Mouse (Mus musculus): ENCODE data around the gene Wwox. TPM values are rescaled to one million over a fixed set of nuclear protein-coding genes. Genes with fewer than 3 reads are reported as not detected.

Gene Wwox
- polyA plus RNA-seq, 2 experiments = 2.5 to 2.6 TPM

DNA sequence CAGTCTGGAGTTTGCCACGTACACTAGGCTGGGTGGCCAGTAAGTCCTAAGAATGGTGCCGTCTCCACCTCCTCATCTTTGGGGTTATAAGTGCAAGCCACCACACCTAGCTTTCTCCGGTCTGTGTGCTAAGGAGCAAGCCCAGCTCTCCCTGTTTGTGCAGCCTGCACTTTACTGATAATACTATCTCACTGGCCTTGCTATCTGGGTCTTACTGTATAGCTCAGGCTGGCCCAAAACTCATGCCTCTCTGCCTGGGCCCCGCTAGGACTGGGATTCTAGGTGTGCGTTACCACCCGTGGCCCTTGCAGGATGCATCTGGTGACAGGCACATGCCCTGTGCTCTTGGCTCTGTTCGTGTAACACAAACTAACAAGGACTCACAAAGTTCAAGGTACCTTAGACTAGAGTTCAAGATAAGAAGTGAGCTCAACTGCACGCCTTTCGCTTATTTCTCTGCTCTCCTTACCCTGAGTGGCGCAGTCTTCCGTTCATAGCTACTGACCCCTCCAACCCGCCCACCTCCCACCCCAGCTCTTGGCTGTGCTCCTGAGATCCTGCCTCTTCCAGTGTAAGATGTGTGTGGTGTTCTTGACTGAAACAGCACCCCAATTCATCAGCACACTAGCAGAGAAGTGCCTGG is 618.9 kb downstream of the Wwox start:
- Histone ChIP-seq H3K36me3 (replicated peaks; ENCODE audit: control insufficient read depth, insufficient read depth, low read depth) (no peaks in the 10 kb centered on the region), H3K27me3 (ENCODE audit: control insufficient read depth, insufficient read depth, low read length) (no peaks in the 10 kb centered on the region), H3K4me3 (ENCODE audit: insufficient read depth in 1 of 2, low read depth in 2 of 2, low read length in 2 of 2) (no peak overlapping the region), H3K4me1 (replicated peaks; ENCODE audit: control insufficient read depth in 2 of 2, insufficient read depth in 2 of 2, low read length in 1 of 2) (peaks cover 0 to 13% of the 10 kb centered on the region in 2 experiments; a peak in 2 of 4 replicates), H3K9ac (replicated peaks) (no peak overlapping the region), H3K27ac (no peak overlapping the region), H3K4me2 (ENCODE audit: low read depth) (no peak overlapping the region; the same call in 1 of the 2 replicates), H3K9me3 (ENCODE audit: control insufficient read depth, low read length) (no peaks in the 10 kb centered on the region)
- 56% methylated on average over 12 of the region's 12 CpGs for WGBS (ENCODE audit: insufficient replicate concordance)
- TF ChIP-seq EP300 (IDR thresholded peaks at IDR 0.05; ENCODE audit: low read depth) (peak; percentile 31), CTCF (IDR thresholded peaks at IDR 0.05; ENCODE audit: low read depth) (no peak)
- DNase-seq (ENCODE audit: low read depth in 3 of 3, low spot score in 3 of 3) = peak in 2 of 3 experiments; percentile 36 to 38
- ATAC-seq (ENCODE audit: insufficient read depth) = peak; percentile 94

DNA sequence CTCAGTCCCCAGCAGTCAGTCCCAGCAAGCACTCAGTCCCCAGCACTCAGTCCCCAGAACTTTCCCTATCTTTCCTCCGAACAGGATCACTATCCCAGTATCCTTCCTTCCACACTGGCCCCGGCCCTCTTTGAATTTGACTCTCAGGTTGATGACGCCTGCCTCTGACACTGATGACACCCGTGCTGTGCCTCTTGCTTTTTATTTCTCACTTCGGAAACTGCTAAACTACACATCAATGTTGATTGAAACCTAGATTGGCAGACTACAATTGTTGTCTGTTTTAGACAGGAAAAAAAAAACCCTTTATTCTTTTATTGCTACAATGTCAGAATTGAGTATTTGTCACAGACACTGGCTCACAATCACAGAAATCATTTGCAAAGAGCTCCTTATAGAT is 624.2 kb downstream of the Wwox start:
- DNase-seq (ENCODE audit: low read depth in 3 of 3, low spot score in 3 of 3) (no peak), ATAC-seq (ENCODE audit: insufficient read depth) (no peak)
- Histone ChIP-seq H3K27ac (no peak overlapping the region), H3K4me2 (ENCODE audit: low read depth) (no peak overlapping the region), H3K27me3 (ENCODE audit: control insufficient read depth, insufficient read depth, low read length) (no peaks in the 10 kb centered on the region), H3K4me1 (replicated peaks; ENCODE audit: control insufficient read depth in 2 of 2, insufficient read depth in 2 of 2, low read length in 1 of 2) (peaks cover 2 to 11% of the 10 kb centered on the region in 2 experiments; a peak in 2 of 4 replicates), H3K36me3 (replicated peaks; ENCODE audit: control insufficient read depth, insufficient read depth, low read depth) (no peaks in the 10 kb centered on the region), H3K9ac (replicated peaks) (no peak overlapping the region), H3K4me3 (ENCODE audit: insufficient read depth in 1 of 2, low read depth in 2 of 2, low read length in 2 of 2) (no peak overlapping the region), H3K9me3 (ENCODE audit: control insufficient read depth, low read length) (no peaks in the 10 kb centered on the region)
- TF ChIP-seq CTCF (IDR thresholded peaks at IDR 0.05; ENCODE audit: low read depth) (no peak), EP300 (IDR thresholded peaks at IDR 0.05; ENCODE audit: low read depth) (no peak)
- WGBS (ENCODE audit: insufficient replicate concordance) = 57% methylated on average over 5 of the region's 5 CpGs

DNA sequence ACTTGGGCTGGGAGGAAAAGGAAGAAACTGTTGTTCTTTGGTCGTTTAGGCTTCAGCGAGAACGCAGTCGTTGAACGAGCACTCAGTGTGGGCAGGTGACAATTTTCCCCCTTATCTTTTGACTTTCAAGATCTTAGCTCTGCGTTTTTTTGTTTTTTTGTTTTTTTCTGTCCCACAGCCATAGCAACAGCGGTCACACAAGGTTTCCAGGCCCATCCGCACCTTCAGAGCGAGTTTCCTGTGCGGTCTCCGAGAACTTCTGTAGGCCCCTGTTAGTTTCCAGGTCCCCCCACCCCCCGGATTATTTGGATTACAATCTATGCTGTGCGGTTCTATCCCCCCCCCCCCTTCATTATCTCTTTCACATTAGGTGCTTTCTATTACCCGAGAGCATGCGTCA is 625.2 kb downstream of the Wwox start:
- TF ChIP-seq CTCF (IDR thresholded peaks at IDR 0.05; ENCODE audit: low read depth) (no peak), EP300 (IDR thresholded peaks at IDR 0.05; ENCODE audit: low read depth) (no peak)
- no peak overlapping the region for H3K4me2 ChIP-seq (ENCODE audit: low read depth)
- WGBS (ENCODE audit: insufficient replicate concordance) = 65% methylated on average over 15 of the region's 15 CpGs

DNA sequence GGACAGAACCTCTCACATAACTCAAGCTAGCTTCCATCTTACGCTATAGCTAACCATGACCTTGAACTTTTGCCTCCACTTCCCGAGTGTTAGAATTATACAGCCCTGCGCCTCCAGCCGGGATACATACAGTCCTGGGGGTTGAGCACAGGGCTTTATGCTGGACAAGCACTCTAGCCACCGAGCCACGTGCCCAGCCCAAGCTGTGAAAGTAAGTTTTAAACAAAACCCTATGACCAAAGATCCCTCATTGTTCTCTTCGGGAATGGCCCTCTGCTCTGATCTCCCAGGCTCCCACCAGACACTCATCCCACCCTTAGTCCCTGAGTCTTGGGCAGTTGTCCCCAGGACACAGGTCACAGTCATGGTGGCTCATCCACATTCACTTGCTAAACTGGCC is 625.9 kb downstream of the Wwox start:
- Histone ChIP-seq H3K4me1 (replicated peaks; ENCODE audit: control insufficient read depth in 2 of 2, insufficient read depth in 2 of 2, low read length in 1 of 2) (peaks cover 2 to 10% of the 10 kb centered on the region in 2 experiments; a peak in 2 of 4 replicates), H3K27me3 (ENCODE audit: control insufficient read depth, insufficient read depth, low read length) (no peaks in the 10 kb centered on the region), H3K27ac (no peak overlapping the region), H3K9ac (replicated peaks) (no peak overlapping the region), H3K4me3 (ENCODE audit: insufficient read depth in 1 of 2, low read depth in 2 of 2, low read length in 2 of 2) (no peak overlapping the region), H3K4me2 (ENCODE audit: low read depth) (no peak overlapping the region), H3K36me3 (replicated peaks; ENCODE audit: control insufficient read depth, insufficient read depth, low read depth) (no peaks in the 10 kb centered on the region), H3K9me3 (ENCODE audit: control insufficient read depth, low read length) (no peaks in the 10 kb centered on the region)
- no peak for ATAC-seq (ENCODE audit: insufficient read depth)
- DNase-seq (ENCODE audit: low read depth in 3 of 3, low spot score in 3 of 3) = no peak
- no peak for TF ChIP-seq CTCF (IDR thresholded peaks at IDR 0.05; ENCODE audit: low read depth)
- 58% methylated on average over 7 of the region's 7 CpGs for WGBS (ENCODE audit: insufficient replicate concordance)

More for the DNA sequence above, 625.2 kb downstream of the Wwox start:
- H3K4me3 ChIP-seq (ENCODE audit: insufficient read depth in 1 of 2, low read depth in 2 of 2, low read length in 2 of 2) = no peak overlapping the region
- H3K9ac ChIP-seq (replicated peaks) = no peak overlapping the region
- ATAC-seq (ENCODE audit: insufficient read depth) (no peak), DNase-seq (ENCODE audit: low read depth in 3 of 3, low spot score in 3 of 3) (no peak)
- no peaks in the 10 kb centered on the region for H3K9me3 ChIP-seq (ENCODE audit: control insufficient read depth, low read length)
- H3K36me3 ChIP-seq (replicated peaks; ENCODE audit: control insufficient read depth, insufficient read depth, low read depth) = no peaks in the 10 kb centered on the region
- peaks cover 2 to 10% of the 10 kb centered on the region in 2 experiments; a peak in 2 of 4 replicates for H3K4me1 ChIP-seq (replicated peaks; ENCODE audit: control insufficient read depth in 2 of 2, insufficient read depth in 2 of 2, low read length in 1 of 2)
- H3K27ac ChIP-seq = no peak overlapping the region
- no peaks in the 10 kb centered on the region for H3K27me3 ChIP-seq (ENCODE audit: control insufficient read depth, insufficient read depth, low read length)

DNA sequence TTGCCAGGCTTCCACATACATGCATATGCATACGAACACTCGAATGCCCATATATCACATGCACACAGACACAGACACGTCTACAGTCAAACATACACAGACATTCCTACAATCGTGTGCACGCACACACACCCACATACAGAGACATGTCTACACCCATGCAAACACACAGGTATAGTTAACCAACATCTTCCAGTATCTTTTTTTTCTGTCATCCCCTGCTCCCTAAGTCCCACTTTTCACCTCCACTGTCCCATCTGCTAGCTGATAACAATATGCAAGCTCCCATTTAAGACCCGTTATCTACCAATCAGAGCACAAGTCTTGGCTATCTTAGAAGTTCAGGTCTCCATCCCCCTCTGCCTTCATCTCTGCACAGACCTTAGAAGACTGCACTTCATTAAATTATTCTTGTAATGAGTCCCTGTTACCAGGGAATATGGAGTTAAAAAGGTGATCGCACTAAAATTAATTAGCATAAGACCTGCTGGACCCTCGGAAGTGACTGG is 627.1 kb downstream of the Wwox start:
- Histone ChIP-seq H3K9ac (replicated peaks) (no peak overlapping the region), H3K4me2 (ENCODE audit: low read depth) (no peak overlapping the region), H3K4me3 (ENCODE audit: insufficient read depth in 1 of 2, low read depth in 2 of 2, low read length in 2 of 2) (no peak overlapping the region), H3K27me3 (ENCODE audit: control insufficient read depth, insufficient read depth, low read length) (no peaks in the 10 kb centered on the region), H3K27ac (no peak overlapping the region), H3K36me3 (replicated peaks; ENCODE audit: control insufficient read depth, insufficient read depth, low read depth) (no peaks in the 10 kb centered on the region), H3K4me1 (replicated peaks; ENCODE audit: control insufficient read depth in 2 of 2, insufficient read depth in 2 of 2, low read length in 1 of 2) (peaks cover 2 to 13% of the 10 kb centered on the region in 2 experiments; a peak in 2 of 4 replicates), H3K9me3 (ENCODE audit: control insufficient read depth, low read length) (no peaks in the 10 kb centered on the region)
- DNase-seq (ENCODE audit: low read depth in 3 of 3, low spot score in 3 of 3) (peak in 1 of 3 experiments; percentile 7), ATAC-seq (ENCODE audit: insufficient read depth) (peak; percentile 68; the same call in 1 of the 2 replicates)
- whole genome bisulfite sequencing (ENCODE audit: insufficient replicate concordance) = 68% methylated on average over 8 of the region's 8 CpGs
- TF ChIP-seq CTCF (IDR thresholded peaks at IDR 0.05; ENCODE audit: low read depth) = no peak
- no peak for TF ChIP-seq EP300 (IDR thresholded peaks at IDR 0.05; ENCODE audit: low read depth)

Data from liver, embryonic 14.5 days (tissue).